Mouse (Mus musculus): ENCODE data around the gene Rcc2.
A peak's percentile ranks its signal among the peaks of the same experiment; 100 is the strongest.

Rcc2 gene

DNA sequence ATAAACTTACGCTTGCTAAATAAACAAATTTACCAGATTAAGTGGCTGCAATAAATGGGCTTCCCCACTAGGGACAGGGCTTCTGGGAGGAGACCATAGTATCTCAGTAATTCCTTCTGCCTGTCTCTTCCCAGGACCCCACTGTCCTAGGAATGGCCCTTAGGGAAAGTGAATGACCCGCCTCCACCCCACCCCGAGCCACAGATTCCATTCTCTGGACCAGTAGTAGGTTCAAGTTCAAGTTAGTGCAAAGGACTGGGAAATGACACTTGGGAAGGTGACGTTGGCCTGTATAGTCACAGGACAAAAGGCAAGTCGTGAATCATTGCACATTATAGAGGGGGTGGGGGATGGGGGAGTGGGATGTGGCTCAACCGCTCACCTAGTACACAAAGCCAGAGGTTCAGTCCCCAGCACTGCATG is 15.4 kb upstream of the Rcc2 start:
- DNase-seq (ENCODE audit: inconsistent ontology term), result no peak

DNA sequence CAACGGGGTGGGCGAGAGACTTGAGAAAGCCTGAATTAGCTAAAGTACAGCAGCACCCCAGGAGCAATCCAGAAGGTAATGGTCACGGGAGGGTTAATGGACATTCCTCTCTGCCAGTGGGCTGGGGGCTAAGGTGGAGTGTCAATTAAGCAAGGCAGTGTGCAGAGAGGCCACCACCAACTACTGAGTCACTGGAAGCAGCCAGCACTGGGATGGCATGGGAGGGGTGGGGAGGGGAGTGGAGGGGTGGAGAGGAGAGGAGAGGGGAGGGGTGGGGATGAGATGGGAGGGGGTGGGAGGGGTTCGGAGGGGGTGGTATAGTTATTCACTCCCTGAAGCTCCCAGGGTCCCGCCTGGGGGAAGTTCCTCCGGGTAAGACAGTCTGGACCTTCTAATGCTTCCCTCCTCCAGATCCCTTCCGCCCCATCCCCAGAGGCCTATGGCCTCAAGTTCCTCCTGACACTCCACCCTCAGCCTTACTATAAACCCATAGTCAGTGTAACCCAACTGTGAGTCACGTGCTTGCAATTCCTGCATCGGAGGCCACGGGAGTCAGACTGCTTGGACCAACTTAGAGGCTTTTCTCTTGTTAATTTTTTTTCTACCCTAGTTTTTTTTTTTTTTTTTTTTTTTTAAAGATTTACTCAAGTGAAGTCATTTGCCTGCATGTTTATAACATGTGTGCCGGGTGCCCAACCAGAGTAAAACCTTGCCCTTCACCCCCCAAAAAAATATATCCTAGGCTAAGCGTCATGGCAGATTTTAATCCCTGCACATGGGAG is 12.1 kb upstream of the Rcc2 start:
- no peak for DNase-seq (ENCODE audit: inconsistent ontology term)

DNA sequence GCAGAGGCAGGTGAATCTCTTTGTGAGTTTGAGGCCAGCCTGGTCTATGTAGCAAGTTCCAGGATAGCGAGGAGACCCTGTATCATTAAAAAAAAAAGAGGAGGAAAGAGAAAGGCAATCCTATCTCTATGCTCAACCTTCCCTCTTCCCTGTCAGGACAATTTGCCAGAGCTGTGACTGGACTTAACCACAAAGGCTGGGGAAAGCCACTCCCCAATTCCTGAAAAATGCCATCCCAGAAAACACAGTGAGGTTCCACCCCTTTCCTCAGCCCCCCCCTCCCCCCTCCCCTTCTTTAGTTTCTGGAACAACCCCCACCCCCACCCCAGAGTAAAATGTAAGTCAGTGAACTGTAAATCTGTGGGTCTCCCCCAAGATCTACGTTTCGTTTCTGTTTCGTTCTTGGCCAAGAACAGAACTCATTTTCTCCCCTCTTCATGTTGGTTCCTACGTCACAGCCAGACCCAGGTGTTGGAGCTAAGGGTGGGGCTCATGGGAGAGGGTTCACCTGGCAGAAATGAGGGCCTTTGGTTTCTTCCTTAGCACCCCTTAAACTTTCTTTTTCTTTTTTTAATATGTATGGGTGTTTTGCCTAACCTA is 11.4 kb upstream of the Rcc2 start:
- no peak for DNase-seq (ENCODE audit: inconsistent ontology term)

DNA sequence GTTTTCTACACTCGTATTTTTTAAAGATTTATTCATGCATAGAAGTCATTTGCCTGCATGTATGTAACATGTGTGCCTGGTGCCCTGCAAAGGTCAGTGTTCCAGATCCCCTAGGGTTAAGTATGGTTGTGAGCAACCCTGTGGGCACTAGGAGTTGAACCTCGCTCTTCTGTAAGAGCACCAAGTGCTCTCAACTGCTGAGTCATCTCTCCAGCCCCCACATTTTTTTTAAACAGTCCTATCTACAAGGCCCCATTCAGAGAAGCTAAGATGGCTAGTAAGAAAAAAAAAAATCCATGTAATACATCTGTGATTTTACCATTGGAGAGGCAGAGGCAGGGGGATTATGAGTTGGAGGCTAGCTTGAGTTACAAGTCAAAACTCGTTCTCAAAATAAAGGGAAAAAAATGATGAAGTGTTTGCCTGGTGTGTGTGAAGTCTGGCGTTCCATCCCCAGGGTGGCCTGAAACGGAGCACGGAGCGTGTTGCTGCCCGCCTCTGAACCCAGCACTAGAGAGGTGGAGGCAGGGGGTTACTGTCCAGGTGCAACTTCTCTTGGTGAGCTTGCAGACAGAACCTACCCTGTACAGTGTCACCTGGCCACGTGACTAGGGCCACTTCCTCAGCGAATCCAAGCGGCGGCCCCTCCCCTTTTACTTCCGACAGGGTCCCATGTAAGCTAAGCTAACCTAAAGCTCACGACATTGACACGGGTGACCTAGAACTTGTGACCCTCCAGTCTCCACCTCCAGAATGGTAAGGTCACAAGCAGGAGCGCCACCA is 10.3 kb upstream of the Rcc2 start:
- no peak for DNase-seq (ENCODE audit: inconsistent ontology term)

DNA sequence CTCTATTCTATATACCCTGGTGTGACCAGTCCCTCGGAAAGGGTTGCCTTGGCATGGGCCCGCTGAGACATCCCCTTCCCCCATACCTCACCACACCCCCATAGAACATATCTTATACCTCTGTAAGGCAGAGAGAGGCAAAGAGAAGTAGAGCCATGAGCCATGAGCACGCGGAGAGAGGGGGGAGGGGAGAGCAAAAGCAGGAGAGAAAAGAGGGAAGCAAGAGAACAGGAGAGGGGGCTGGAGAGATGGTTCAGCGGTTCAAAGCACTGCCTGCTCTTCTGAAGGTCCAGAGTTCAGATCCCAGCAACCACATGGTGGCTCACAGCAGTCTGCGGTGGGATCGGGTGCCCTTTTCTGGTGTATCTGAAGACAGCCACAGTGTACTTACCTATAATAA is 8.9 kb upstream of the Rcc2 start:
- no peak for DNase-seq (ENCODE audit: inconsistent ontology term)

DNA sequence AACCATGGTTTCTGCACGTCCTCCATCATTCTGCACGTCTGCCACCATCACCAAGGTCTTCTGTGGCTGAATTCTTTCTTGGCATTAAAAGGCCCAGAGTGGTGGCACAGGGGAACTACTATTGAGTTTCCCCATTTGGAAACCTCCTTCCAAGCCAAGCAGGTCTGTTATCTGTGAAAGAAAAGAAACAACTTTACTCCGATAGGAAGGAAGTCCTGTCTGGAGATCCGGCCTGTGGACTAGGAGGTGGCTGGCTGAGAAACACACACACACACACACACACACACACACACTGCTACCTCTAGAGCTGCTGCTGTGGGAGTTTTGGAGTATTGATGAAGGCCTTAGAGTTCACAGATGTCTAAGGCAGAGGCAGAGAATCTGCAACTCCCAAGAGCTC is 6.8 kb upstream of the Rcc2 start:
- DNase-seq (ENCODE audit: inconsistent ontology term), result no peak

DNA sequence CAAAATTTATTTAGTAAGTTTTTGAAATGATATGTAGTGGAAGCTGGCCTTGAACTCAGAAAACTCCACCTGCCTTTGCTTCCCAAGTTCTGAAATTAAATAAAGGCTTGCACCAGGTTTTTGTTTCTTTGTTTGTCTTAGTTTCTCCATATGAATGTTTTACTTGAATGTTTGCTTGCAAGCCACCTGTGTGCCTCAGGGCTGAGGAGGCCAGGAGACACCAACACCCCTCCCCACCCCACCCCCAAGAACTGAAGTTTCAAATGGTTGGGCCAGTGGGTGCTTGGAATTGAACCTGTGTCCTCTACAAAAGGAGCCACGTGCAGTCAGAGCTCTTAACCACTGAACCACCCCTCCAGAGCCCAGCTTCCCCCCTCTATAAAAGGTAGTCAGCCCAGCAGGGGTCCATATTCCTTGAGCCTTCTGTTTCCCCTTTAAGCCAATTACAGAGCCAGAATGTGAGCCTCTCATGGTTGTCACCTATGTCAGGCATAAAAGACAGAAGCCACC is 5.7 kb upstream of the Rcc2 start:
- DNase-seq (ENCODE audit: inconsistent ontology term), result no peak

DNA sequence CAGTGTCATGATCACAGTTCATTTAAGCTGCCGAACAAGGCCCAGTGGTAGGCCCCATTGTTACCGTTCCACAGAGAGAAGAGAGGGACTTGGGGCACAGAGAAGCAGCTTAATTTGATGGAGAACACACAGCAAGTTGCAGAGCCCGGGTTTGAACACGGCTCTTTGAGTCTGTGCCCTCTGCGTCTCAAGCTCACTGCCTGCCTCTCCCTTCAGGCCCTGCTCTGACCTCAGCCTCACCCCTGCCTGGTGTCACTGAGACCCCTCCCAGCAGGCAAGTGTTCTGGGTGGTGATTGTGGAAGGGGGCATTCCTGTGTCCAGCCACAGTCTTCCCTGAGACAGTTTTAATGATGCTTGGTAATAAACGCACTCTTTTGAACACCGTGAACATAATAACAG is 5.2 kb upstream of the Rcc2 start:
- no peak for DNase-seq (ENCODE audit: inconsistent ontology term)

DNA sequence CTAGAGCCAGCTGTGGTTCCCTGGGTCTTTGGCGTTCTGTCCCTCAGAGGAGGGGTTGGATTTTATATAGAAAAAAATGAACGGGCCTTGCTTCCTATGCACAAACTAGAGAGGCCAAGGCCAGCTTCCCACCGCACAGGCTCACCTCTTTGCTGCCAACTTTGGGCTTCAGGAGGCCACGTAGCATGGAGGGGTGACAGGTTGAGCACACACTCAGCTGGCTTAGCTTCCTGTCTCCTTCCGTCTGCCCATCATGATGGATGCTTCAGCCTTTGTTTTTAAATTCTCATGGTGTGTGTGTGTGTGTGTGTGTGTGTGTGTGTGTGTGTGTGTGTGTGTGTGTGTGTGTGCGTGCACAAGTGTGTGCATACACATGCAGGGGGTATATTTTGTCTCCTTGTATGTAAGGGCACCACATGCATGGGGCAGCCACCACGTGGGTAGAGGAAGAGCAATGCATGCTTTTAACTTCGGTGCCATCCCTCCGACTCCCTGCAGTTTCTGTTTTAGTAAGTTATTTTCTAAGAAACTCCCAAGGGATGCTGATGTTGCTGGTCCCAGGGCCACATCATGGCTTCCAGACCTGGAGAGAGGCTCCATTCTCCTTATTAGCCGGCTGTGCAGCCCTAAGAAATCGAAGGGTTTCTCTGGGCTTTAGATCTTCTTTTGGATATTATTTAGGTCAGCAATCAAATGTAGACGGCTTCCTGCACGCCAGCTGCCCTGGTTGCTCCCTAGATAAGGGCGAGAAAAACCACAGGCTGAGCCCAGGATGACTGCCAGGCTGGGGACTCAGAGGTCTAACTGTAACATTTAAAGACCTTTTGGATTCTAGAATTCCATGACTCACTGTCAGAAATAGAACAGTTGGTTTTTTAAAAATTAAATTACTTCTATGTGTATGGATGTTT is 4.4 kb upstream of the Rcc2 start:
- DNase-seq (ENCODE audit: inconsistent ontology term), result no peak

DNA sequence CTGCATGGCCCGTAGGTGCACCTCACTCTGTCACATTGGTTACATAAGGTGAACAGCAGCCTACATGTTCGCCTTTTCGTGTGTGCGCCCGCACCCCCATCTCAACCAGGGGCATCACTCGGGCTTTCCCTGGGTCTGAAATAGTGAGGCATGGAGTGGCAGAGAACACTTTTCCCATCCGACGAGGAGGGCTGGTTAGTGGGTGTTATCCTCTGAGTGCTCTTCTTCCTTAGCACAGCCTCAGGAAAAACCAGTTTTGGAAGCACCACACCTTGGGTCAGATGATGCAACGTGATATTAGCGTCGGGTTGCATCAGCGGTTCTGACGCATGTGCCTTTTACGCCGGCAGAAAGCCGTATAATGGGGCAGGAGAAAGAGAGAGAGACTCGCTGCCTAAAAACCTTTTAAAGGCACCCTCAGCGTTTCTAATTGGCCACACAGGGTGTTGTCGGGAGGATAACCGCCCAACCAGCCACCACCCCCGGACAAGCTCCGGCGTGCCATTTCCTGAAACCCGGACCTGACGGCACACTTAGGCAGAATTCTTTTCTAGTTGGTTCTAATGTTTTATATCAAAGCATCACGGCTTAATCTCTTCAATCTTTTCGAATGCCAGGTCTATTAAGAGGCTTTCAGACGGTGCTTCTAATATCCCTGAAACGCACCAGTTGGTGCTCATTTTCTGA is 757 bp upstream of the Rcc2 start:
- DNase-seq (ENCODE audit: inconsistent ontology term), result peak; percentile 68

DNA sequence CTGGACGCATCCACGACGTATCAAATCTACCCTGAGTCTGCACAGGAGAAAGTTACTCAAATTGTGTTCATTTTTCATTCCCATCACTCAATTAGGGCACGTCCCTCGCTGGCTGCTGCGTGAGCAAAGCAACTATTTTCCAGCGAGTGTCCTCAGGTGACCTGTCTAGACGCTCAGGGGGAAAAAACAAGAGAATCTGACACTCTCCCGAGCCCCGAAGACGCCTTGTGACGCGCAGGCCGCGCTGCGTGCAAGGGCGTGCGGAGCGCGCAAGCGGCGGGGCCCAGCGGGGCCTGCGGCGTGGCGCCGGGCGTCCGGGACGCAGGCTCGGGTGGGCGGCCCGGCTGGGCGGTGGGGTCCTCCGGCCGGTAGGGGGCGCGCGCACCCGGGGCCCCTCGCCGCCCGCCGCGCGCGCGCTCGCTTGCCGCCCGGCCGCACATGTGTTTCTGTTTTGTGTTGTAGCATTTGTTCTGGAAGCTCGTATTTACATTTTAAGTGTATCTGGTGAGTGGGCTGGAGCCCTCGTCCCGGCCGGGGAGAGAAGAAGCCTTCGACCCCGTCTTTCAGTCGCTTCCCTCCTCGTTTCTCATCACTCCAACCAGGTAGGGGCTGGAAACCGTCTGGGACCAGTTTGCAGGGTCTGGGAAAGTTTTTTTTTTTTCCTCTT is 841 bp downstream of the Rcc2 start:
- peak; percentile 91 for DNase-seq (ENCODE audit: inconsistent ontology term)

DNA sequence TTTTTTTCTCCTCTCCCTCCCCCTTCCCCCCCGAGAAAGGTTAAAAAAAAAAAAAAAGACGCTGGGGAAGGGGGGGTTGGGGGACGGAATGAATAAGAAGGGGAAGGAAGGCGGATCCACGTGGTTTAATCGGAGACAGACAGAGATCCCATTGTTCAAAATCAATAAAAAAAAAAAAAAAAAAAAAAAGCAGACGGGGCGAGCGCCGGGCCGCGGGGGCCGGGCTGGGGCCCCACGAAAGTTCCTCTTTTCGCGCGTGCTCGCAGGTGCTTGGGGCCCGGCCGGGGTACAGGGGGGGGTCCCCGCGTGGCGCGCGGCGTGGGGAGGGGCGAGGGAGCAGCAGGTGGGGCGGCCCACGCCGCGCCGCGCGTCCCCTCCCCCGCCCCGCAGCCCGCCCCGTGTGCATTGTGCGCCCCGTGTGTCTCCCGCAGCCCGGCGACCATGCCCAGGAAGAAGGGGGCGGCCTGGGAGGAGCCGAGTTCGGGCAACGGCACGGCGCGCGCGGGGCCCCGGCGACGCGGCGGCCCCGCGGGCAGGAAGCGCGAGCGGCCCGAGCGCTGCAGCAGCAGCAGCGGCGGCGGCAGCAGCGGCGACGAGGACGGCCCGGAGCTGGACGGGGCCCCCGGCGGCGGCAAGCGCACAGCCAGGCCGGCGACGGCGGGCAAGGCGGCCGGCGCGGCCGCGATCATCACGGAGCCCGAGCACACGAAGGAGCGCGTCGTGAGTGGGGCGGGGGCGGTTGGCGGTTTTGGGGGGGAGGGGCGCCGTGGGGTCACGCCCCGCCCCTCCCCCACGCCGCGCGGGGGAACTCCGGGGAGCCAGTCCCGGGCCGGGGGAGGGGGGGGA is 1.6 kb downstream of the Rcc2 start:
- peak; percentile 51 for DNase-seq (ENCODE audit: inconsistent ontology term)

DNA sequence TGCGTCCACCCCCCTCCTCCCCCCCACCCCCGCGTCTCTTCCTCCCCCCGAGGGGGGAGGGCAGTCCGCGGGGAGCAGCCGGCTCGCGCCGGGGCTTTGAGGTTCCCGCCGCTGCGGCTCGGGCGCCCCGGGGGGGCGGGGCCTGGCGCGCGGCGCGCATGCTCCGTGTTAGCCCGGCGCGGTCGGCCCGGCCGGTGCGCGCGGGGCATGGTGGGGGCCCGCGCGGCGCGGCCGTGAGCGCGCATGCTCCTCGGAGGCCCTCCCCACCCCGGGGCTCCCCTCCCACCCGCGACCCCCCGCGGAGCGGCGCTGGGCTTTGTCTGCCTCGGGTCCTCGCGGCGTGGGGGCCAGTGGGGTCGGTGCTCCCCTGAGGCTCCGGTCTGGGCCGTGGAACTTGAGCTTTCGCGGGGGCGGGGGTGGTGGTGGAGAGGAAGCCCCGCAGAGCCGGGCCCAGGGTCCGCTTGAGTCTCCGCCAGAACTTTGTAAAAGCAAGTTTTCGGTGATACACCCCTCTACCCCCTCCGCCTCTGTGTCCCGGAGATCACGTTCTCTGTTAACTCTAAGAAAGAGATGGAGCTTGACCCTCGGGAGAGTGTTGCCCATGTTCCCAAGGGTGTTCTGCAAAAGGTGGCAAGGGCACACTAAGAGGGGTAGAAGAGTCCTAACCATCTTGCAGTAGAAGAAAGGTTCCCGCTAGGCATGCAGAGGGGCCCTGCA is 2.4 kb downstream of the Rcc2 start:
- DNase-seq (ENCODE audit: inconsistent ontology term), result peak; percentile 88

DNA sequence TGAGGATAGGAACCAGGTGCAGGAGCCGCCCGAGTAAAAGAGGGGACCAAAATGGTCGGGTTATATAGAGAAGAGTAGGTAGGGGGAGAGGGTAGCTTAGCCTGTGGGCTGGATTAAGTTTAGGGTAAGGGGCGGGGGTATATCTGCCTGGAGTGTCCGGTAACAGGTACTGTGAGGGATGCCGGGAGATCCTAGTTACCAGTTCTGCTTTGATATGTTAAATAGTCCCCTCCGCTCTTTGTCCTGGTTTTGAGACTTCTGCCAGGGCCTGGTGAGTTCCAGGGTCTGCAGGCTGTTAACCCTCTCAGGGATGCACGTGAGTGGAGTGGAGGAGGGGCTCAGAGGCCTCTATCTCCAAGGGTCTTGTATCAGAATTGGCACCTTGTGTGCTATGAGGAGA is 3.3 kb downstream of the Rcc2 start:
- DNase-seq (ENCODE audit: inconsistent ontology term), result no peak

DNA sequence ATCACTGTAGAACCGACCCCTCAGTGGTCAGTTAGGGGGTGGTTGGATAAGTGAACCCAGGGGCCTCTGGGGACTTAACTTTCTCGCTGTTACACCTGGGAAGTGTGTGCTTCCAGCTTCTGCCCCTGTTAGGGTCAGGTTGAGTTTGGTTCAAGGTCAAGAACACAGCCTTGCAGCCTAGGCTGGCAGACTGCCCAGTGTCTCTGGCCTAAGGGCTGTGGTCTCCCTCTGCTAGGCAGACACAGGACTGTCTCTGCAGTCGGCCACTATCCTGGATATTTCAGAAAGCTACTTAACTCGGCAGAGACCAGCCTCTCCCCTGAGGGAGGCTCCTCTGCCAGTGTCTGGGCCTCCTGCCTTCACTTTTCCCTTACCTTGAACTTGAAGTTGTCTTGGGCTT is 3.8 kb downstream of the Rcc2 start:
- DNase-seq (ENCODE audit: inconsistent ontology term), result no peak

DNA sequence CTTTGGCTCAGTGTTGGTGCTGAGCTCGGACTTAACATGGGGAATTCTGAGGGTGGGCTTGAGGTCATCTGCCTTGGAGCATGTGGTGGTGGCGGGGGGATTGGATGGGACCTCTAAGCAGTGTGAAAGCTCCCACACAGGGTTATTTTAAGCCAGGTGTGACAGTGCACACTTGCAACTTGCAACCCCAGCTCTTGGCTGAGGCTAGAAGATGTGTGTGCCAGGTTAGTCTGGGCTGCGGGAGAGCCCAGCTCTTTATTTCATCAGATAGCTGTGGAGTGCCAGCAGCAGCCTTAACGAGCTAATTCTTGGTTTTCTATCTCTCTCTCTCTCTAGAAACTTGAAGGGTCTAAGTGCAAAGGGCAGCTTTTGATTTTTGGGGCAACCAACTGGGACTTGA is 7.3 kb downstream of the Rcc2 start:
- no peak for DNase-seq (ENCODE audit: inconsistent ontology term)

DNA sequence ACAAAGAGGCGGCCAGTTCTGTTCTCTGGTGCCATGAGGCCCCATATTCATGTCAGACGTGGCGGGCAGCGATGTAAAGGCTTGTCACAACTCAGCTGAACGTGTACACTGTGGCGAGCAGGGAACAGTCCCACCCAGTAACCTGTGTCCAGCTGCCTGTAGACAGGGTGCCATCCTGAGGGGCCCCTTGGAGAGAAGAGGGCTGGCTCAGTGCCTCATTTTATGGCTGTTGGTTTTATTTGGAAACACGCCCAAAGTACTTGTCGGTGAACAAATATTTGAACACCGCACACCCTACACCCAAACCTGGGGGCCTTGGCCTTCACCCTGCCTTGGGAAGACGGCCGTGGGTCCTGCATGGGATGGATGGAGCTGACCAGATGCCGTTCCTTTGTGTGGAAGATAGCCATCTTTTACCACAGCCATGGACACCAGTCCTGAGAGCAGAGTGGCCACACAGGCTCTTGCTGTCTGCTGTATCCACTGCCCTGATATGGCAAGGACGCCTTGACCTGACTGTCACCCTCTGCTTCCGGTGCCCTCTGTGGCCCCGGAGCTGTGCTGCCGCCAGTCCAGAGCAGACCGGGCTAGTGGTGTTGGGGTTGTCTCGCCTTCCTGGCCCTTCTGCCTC is 8.1 kb downstream of the Rcc2 start:
- DNase-seq (ENCODE audit: inconsistent ontology term), result no peak

DNA sequence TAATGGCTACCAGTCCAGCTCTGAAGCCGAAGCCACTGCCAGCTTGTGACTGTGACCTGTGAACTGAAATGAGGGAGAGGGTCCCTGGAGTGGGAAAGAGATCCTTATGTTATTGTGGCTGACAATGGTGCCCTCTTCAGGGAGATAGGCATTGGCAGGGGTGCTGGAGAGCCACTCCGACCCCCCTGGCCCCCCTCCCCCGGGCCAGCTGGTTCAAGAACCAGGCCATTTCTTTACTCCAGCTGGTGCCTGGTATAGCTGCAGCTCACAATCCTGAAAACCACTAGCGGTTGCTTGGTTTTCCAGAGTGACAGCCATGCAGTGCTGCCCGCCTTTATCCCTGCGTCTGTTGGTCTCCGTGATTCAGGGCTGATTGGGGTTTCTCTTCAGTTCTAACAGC is 8.8 kb downstream of the Rcc2 start:
- no peak for DNase-seq (ENCODE audit: inconsistent ontology term)

All from Muller cell, postnatal 12 days (primary cell).